Mouse (Mus musculus) megakaryocyte, embryonic 14.5 days (primary cell): ENCODE results near the gene Tars.

Experiments used
- FLI1 ChIP-seq: IDR thresholded peaks from 2 replicates; pipeline ENCODE4 v1.6.1; 2012; ENCODE audit warnings: low read length, inconsistent platforms, mixed read lengths
- GATA1 ChIP-seq: IDR thresholded peaks from 3 replicates; pipeline ENCODE4 v1.6.1; 2012; ENCODE audit warnings: mixed read lengths, low read length, inconsistent platforms, borderline replicate concordance

- TF ChIP-seq GATA1 (no peak), FLI1 (no peak)
These were observed 18.8 kb downstream of the Tars start for GRCm38 (mm10) chr15:11380616-11381015.
